Mouse (Mus musculus) v-Abl transformed pro-B cells (cell line): Measurements from ENCODE around the gene Dguok.

ENCODE experiments used
- in situ Hi-C, 2 experiments: fragments of 400-800 bp; cut with MboI; formaldehyde crosslinking; loops; one replicate each; pipeline ENCODE4 v1.15.1; 2025; ENCODE audit not compliant: unreplicated experiment in 2 of 2

The Dguok gene

DNA sequence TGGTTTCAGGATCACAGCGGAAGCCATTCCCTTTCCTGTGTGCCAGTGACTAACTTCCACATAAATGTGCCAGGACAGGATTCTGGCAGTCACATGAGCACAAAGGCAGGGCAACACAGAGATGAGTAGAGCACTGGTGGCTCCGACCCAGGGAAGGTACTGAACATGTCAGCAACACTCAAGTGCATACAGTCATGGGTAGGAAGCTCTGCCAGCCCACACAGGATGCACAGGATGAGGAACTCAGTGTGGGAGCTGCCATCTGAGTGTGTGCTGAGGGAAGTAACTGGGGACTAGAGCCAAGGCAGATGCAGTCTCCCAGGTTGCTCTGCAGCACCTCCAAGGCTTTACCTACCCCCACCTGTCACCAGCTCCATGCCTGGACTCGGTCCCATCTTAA lies 4.1 kb downstream of the Dguok start:
- in situ Hi-C loops: loop anchor here (5.0 to 25.0 kb wide), 3 partner anchors 40 to 740 kb away; partner anchors contain the start of genes Ccdc142 (in 1 of the 2), Gm42688 (in 1 of the 2), Hk2 (in 1 of the 2) and Mrpl53 (in 1 of the 2)

GRCm38 (mm10) chr6:83501524-83502310 lies 5.1 kb downstream of the Dguok start:
- in situ Hi-C loops: loop anchor here (5.0 to 25.0 kb wide), 3 partner anchors 39 to 739 kb away; partner anchors contain the start of genes Ccdc142 (in 1 of the 2), Gm42688 (in 1 of the 2), Hk2 (in 1 of the 2) and Mrpl53 (in 1 of the 2)

GRCm38 (mm10) chr6:83500462-83500861 lies 6.3 kb downstream of the Dguok start:
- in situ Hi-C loops: loop anchor here (5.0 to 25.0 kb wide), 3 partner anchors 38 to 738 kb away; partner anchors contain the start of genes Ccdc142 (in 1 of the 2), Gm42688 (in 1 of the 2), Hk2 (in 1 of the 2) and Mrpl53 (in 1 of the 2)

GRCm38 (mm10) chr6:83499078-83499477 lies 7.7 kb downstream of the Dguok start:
- in situ Hi-C loops: no loop called here

GRCm38 (mm10) chr6:83496753-83497710 lies 9.7 kb downstream of the Dguok start:
- in situ Hi-C loops: no loop called here

DNA sequence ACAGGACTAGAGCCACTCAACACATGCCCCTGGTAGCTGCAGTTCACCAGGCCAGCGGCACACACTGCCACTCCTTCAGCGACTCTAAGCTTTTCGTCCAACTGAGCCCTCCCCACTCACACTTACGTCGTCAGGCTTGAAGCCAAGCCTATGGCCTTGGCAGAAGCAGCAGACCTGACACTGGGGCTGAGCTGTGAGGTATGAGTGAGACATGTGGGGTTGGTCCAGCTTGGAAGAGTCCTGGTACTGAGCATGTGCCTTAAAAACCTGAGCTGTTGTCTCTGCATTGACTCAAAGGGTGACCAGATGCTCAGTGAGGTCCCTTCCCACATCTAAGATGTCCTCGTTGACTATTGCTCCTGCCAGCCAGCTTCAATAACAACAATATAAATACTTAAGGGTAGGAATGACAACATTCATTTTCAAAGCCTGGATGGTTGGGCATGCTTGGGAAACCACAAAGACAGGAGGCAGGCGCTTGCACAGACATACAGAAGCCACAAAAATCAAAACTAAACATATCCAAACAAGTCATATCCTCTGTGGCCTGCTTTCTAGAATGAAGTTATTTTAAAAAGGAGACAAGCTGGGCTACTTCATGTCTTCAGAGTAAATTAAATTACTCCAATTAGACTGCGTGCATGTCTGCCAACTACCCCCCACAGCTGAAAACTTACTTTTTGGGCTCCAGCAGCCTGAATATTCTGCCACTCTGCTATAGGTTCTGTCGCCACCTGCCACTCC lies 10.6 kb downstream of the Dguok start:
- in situ Hi-C loops: no loop called here

DNA sequence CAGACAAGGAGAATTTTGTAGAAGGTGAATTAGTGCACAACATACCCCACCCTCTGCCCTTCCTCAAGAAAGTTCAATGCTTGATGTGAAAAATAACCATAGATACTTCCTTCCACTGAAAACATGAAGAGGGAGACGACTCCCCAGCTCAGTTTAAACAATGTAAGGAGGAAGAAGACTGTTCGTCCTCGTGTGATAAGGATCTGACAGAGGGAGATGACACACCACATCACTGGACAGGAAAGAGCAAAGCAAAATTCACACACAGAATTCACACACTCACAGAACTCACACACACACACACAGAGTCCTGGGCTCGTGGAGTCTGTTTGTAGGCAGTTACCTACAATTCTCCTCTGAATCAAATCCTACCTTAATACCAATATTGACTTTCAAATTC lies 16.1 kb downstream of the Dguok start:
- in situ Hi-C loops: no loop called here

GRCm38 (mm10) chr6:83488200-83488599 lies 18.6 kb downstream of the Dguok start:
- in situ Hi-C loops: no loop called here

DNA sequence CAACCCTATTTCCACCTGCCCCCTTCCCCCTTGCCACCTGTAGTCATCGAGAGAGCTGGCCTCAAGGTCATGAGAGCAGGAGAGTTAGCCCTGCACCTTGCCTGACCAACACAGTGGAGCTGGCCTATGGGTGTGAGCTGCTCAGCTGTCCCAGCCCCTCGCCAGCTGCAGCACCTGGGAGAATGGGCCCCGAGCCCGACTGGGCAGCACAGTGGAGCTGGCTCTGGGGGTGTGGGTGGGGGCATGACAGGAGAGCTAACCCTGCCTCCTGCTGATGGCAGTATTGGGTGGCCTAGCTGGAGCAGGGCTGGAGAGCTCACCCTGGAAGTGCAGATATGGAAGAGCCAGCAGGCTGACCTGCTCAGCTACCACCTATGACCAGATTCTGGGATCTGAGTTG lies 19.5 kb downstream of the Dguok start:
- in situ Hi-C loops: no loop called here

DNA sequence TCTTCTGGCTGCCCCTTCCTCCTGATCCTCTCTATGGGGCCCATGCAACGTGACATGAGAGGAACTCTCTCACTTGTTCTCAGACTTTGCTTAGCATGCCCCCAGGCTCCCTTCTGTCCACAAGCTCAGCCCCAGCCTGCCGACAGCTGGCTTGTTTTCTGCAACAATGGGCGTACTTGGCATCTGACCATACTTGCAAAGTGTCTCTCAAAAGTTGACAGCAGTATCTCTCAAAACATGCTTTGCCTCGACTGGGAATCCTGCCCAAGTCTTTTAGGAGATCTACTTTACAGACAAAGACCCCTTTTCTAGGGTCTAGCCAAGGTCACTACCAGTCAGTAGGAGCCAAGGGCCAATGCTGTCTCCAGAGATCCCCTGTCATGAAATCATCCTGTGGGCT lies 20.9 kb downstream of the Dguok start:
- in situ Hi-C loops: no loop called here

DNA sequence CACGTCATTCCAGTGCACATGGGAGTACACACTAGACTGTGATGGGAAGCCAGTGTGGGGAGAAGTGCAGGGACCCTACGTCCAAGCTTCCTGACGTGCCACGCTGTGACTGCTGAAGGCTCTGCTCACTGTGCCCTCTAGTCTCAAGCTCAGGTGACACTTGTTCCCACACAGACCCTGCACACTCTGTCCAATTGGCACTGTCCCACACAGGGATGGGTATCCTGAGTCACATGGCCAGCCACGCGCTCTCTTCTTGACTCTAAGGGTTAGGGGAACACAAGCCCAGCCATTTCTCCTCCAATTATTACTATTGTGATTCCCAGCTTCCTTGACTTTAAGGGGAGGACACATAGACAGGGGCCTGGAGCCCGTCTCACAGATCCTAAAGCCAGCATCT lies 23.0 kb downstream of the Dguok start:
- in situ Hi-C loops: no loop called here

DNA sequence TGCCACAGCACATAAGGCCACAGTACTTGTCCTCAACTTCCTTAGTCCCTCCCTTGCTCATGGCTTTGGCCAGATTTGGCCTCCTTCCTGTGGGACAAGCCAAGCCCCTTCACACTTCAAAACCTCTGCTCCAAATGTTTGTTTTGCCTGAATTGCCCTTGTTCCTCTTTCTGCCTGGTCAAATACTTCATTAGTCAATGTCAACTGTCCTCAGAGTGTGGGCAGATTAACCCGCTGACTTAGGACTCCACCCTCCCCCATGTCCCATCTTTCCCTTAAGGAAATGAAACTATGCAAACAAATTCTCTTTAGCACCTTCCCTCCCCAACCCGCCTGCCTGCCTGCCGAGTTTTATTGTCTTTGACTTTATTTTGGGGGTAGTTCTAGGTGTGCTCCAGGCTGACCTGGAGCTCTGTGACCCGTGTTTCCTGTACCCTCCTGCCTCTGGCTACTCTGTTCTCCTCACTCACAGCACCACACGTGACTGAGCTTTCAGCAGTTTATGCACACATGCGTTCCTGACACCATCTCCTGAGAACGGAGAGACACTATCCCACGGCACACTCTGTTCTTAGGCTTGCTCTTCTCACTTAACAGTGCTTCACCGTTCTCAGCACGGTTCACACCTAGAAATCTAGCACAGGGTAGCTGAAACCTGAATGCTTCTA lies 24.2 kb downstream of the Dguok start:
- in situ Hi-C loops: no loop called here

DNA sequence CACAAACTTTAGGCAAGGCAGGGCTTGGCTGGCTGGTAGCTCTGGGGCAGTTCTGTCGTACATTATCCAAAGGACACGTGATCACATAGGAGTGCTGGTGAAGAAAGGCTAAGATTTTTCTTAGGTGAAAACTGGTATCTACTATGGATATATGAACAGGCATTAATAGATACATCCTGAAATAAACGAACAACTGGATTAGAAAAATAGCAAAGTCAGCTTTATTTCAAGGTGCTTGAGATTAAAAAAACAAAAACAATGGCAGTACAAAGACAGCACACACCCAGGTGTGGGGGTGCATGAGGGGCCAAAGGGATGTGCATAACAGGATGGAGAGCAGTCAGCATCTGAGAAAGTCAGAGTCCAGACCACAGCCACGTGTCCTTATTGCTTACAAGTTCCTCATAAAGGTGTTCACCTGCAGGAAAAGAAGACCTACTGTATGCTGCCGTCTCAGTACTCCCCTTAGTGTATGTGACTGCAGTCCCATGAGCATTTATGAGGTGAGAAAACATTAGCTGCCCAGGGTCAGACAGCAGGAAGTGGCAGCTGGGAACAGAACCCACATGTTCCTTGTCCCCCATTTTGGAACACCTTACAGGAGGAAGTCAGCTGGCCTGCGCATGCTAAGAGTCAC lies 26.6 kb downstream of the Dguok start:
- in situ Hi-C loops: no loop called here

GRCm38 (mm10) chr6:83479193-83479592 lies 27.6 kb downstream of the Dguok start:
- in situ Hi-C loops: no loop called here

- in situ Hi-C loops: no loop called here
These were observed 28.1 kb downstream of the Dguok start for GRCm38 (mm10) chr6:83478628-83479027.

DNA sequence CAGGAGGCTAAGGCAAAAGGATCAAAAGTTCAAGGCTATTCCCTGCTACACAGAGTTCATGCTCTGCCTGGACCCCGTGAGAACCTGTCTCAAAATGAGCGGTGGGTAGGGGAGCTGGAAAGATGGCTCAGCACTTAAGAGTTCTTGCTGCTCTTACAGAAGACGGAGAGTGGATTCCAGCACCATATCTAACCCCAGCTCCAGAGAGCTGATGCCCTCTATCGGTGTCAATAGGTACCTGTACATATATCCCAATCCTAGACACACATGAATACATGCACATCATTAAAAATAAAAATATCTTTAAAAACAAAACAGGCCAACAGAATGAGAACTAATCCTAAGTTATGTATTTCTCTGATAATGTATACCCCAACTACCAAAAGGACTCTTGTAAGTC lies 28.6 kb downstream of the Dguok start:
- in situ Hi-C loops: no loop called here

- in situ Hi-C loops: no loop called here
These were observed 31.3 kb downstream of the Dguok start for GRCm38 (mm10) chr6:83475431-83475830.

DNA sequence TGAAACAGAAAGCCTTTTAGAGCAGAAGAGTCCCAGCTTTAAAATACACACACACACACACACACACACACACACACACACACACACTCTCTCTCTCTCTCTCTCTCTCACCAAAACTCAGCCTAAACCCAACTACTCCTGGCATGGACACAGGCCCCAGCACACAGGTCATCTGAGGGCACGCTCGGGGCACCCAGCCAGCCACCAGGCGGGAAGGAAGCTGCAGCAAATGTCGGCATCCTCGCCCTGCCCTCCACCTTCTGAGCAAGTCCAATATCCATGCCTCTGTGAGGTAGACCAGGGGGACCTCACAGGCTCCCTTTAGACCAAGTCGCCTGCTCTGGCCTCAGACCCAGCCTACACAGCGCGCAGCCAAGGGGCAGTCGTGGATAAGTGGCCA lies 33.5 kb downstream of the Dguok start:
- in situ Hi-C loops: no loop called here

- in situ Hi-C loops: no loop called here
These were observed 35.0 kb downstream of the Dguok start for GRCm38 (mm10) chr6:83471739-83472138.
